Mouse (Mus musculus): ENCODE measurements around the gene Nsg1. TPM values are rescaled to one million over a fixed set of nuclear protein-coding genes. Genes with fewer than 3 reads are reported as not detected.
A peak's percentile ranks its signal among the peaks of the same experiment; 100 is the strongest.

Nsg1 gene
- total RNA-seq, 2 experiments from 2014 or later = 1.00 TPM; not detected in 1

- peak; percentile 11; the same call in 1 of the 2 replicates for ATAC-seq (replicated peaks; ENCODE audit: poor library complexity)
These were observed 13.2 kb downstream of the Nsg1 start for GRCm38 (mm10) chr5:38146524-38146923.

GRCm38 (mm10) chr5:38140893-38141292 lies 18.8 kb downstream of the Nsg1 start:
- ATAC-seq (replicated peaks; ENCODE audit: poor library complexity) = no peak

GRCm38 (mm10) chr5:38137163-38137562 lies 22.5 kb downstream of the Nsg1 start:
- ATAC-seq (replicated peaks; ENCODE audit: poor library complexity) = no peak

- ATAC-seq (replicated peaks; ENCODE audit: poor library complexity) = no peak
These were observed 23.5 kb downstream of the Nsg1 start for GRCm38 (mm10) chr5:38136247-38136646.

- peak; percentile 6 for ATAC-seq (replicated peaks; ENCODE audit: poor library complexity)
These were observed 30.4 kb downstream of the Nsg1 start for GRCm38 (mm10) chr5:38129339-38129738.

- ATAC-seq (replicated peaks; ENCODE audit: poor library complexity) = no peak
These were observed 33.0 kb downstream of the Nsg1 start for GRCm38 (mm10) chr5:38126519-38127306.

- no peak for ATAC-seq (replicated peaks; ENCODE audit: poor library complexity)
These were observed 38.0 kb downstream of the Nsg1 start for GRCm38 (mm10) chr5:38121699-38122098.

GRCm38 (mm10) chr5:38119268-38119667 lies 40.4 kb downstream of the Nsg1 start:
- no peak for ATAC-seq (replicated peaks; ENCODE audit: poor library complexity)

GRCm38 (mm10) chr5:38117056-38117455 lies 42.7 kb downstream of the Nsg1 start:
- no peak for ATAC-seq (replicated peaks; ENCODE audit: poor library complexity)

GRCm38 (mm10) chr5:38114526-38114925 lies 45.2 kb downstream of the Nsg1 start:
- ATAC-seq (replicated peaks; ENCODE audit: poor library complexity) = no peak

- no peak for ATAC-seq (replicated peaks; ENCODE audit: poor library complexity)
These were observed 52.9 kb downstream of the Nsg1 start for GRCm38 (mm10) chr5:38106807-38107206.

- no peak for ATAC-seq (replicated peaks; ENCODE audit: poor library complexity)
These were observed 53.5 kb downstream of the Nsg1 start for GRCm38 (mm10) chr5:38106080-38106697.

- no peak for ATAC-seq (replicated peaks; ENCODE audit: poor library complexity)
These were observed 56.8 kb downstream of the Nsg1 start for GRCm38 (mm10) chr5:38102945-38103344.

GRCm38 (mm10) chr5:38099139-38099676 lies 60.5 kb downstream of the Nsg1 start:
- no peak for ATAC-seq (replicated peaks; ENCODE audit: poor library complexity)

GRCm38 (mm10) chr5:38097501-38098093 lies 62.1 kb downstream of the Nsg1 start:
- ATAC-seq (replicated peaks; ENCODE audit: poor library complexity) = no peak

- ATAC-seq (replicated peaks; ENCODE audit: poor library complexity) = no peak
These were observed 65.4 kb downstream of the Nsg1 start for GRCm38 (mm10) chr5:38094331-38094730.

- ATAC-seq (replicated peaks; ENCODE audit: poor library complexity) = peak; percentile 40; the same call in 1 of the 2 replicates
These were observed 67.8 kb downstream of the Nsg1 start for GRCm38 (mm10) chr5:38091966-38092304.

GRCm38 (mm10) chr5:38091046-38091965 lies 68.4 kb downstream of the Nsg1 start:
- ATAC-seq (replicated peaks; ENCODE audit: poor library complexity) = peak; percentile 89

- ATAC-seq (replicated peaks; ENCODE audit: poor library complexity) = no peak
These were observed 69.1 kb downstream of the Nsg1 start for GRCm38 (mm10) chr5:38090581-38090980.

GRCm38 (mm10) chr5:38090111-38090510 lies 69.6 kb downstream of the Nsg1 start:
- no peak for ATAC-seq (replicated peaks; ENCODE audit: poor library complexity)
